Mouse (Mus musculus): ENCODE measurements around the gene Slc8b1. TPM values are rescaled to one million over a fixed set of nuclear protein-coding genes. Genes with fewer than 3 reads are reported as not detected.

Gene Slc8b1
- polyA plus RNA-seq, 1 experiment = 3.2 TPM

- H3K4me3 ChIP-seq (ENCODE audit: control insufficient read depth, low read depth, low read length) = no peak overlapping the region
- H3K4me1 ChIP-seq (ENCODE audit: control insufficient read depth, insufficient read depth, low read length) = peaks cover 12% of the 10 kb centered on the region
- TF ChIP-seq POLR2A (IDR thresholded peaks at IDR 0.05; ENCODE audit: control insufficient read depth, low read depth, low read length) (no peak), CTCF (IDR thresholded peaks at IDR 0.05; ENCODE audit: control insufficient read depth, insufficient read depth, insufficient replicate concordance, low read depth, low read length) (no peak)
- H3K36me3 ChIP-seq (ENCODE audit: control insufficient read depth, insufficient read depth, low read length) = no peaks in the 10 kb centered on the region
- H3K27ac ChIP-seq (ENCODE audit: control insufficient read depth, insufficient read depth, low read depth, low read length) = no peak overlapping the region
- no peaks in the 10 kb centered on the region for H3K27me3 ChIP-seq (ENCODE audit: control insufficient read depth, insufficient read depth, low read length)
These were observed 69.1 kb downstream of the Slc8b1 start for GRCm38 (mm10) chr5:120579898-120580626.

- peaks cover 13% of the 10 kb centered on the region for H3K4me1 ChIP-seq (ENCODE audit: control insufficient read depth, insufficient read depth, low read length)
- H3K27me3 ChIP-seq (ENCODE audit: control insufficient read depth, insufficient read depth, low read length) = no peaks in the 10 kb centered on the region
- TF ChIP-seq POLR2A (IDR thresholded peaks at IDR 0.05; ENCODE audit: control insufficient read depth, low read depth, low read length) (no peak), CTCF (IDR thresholded peaks at IDR 0.05; ENCODE audit: control insufficient read depth, insufficient read depth, insufficient replicate concordance, low read depth, low read length) (no peak)
- no peak overlapping the region for H3K4me3 ChIP-seq (ENCODE audit: control insufficient read depth, low read depth, low read length)
- H3K36me3 ChIP-seq (ENCODE audit: control insufficient read depth, insufficient read depth, low read length) = no peaks in the 10 kb centered on the region
- H3K27ac ChIP-seq (ENCODE audit: control insufficient read depth, insufficient read depth, low read depth, low read length) = no peak overlapping the region
These were observed 71.0 kb downstream of the Slc8b1 start for GRCm38 (mm10) chr5:120582002-120582401.

GRCm38 (mm10) chr5:120583511-120583910, 72.5 kb downstream of the Slc8b1 start:
- Histone ChIP-seq H3K27me3 (ENCODE audit: control insufficient read depth, insufficient read depth, low read length) (no peaks in the 10 kb centered on the region), H3K4me1 (ENCODE audit: control insufficient read depth, insufficient read depth, low read length) (peaks cover 23% of the 10 kb centered on the region), H3K4me3 (ENCODE audit: control insufficient read depth, low read depth, low read length) (no peak overlapping the region), H3K36me3 (ENCODE audit: control insufficient read depth, insufficient read depth, low read length) (no peaks in the 10 kb centered on the region), H3K27ac (ENCODE audit: control insufficient read depth, insufficient read depth, low read depth, low read length) (no peak overlapping the region)
- no peak for TF ChIP-seq CTCF (IDR thresholded peaks at IDR 0.05; ENCODE audit: control insufficient read depth, insufficient read depth, insufficient replicate concordance, low read depth, low read length)
- TF ChIP-seq POLR2A (IDR thresholded peaks at IDR 0.05; ENCODE audit: control insufficient read depth, low read depth, low read length) = no peak

Other genes with a start within 250 kb of the Slc8b1 start
- 0.10 and 0.14 TPM in 2 replicates for gene Lhx5, start 79.5 kb upstream of the Slc8b1 start, polyA plus RNA-seq (2012; rRNA removed)
- 4.9 and 6.1 TPM in 2 replicates for gene Sdsl, start 38.4 kb upstream of the Slc8b1 start, polyA plus RNA-seq (2012; rRNA removed)
- 0.75 and 1.1 TPM in 2 replicates for gene Sds, start 34.6 kb upstream of the Slc8b1 start, polyA plus RNA-seq (2012; rRNA removed)
- gene Plbd2, start 7.5 kb upstream of the Slc8b1 start, polyA plus RNA-seq (2012; rRNA removed) = 80.7 and 86.2 TPM in 2 replicates
- gene Tpcn1, start 77.5 kb downstream of the Slc8b1 start, polyA plus RNA-seq (2012; rRNA removed) = 18.7 and 20.7 TPM in 2 replicates
- gene Iqcd, start 77.8 kb downstream of the Slc8b1 start, polyA plus RNA-seq (2012; rRNA removed) = 77.3 and 85.9 TPM in 2 replicates
- gene Rita1, start 101.4 kb downstream of the Slc8b1 start, polyA plus RNA-seq (2012; rRNA removed) = 9.0 and 13.2 TPM in 2 replicates
- gene Ddx54, start 101.6 kb downstream of the Slc8b1 start, polyA plus RNA-seq (2012; rRNA removed) = 14.9 and 16.6 TPM in 2 replicates
- 6.4 and 7.8 TPM in 2 replicates for gene Cfap73, start 123.1 kb downstream of the Slc8b1 start, polyA plus RNA-seq (2012; rRNA removed)
- gene Rasal1, start 137.6 kb downstream of the Slc8b1 start, polyA plus RNA-seq (2012; rRNA removed) = 20.0 and 20.9 TPM in 2 replicates
- 38.6 and 46.0 TPM in 2 replicates for gene Dtx1, start 200.8 kb downstream of the Slc8b1 start, polyA plus RNA-seq (2012; rRNA removed)
- 0.23 and 0.36 TPM in 2 replicates for gene Oas2, start 238.7 kb downstream of the Slc8b1 start, polyA plus RNA-seq (2012; rRNA removed)

All from testis, adult 2 months (tissue).